Mouse (Mus musculus): ENCODE data around the gene Lgals4.

Lgals4 gene

DNA sequence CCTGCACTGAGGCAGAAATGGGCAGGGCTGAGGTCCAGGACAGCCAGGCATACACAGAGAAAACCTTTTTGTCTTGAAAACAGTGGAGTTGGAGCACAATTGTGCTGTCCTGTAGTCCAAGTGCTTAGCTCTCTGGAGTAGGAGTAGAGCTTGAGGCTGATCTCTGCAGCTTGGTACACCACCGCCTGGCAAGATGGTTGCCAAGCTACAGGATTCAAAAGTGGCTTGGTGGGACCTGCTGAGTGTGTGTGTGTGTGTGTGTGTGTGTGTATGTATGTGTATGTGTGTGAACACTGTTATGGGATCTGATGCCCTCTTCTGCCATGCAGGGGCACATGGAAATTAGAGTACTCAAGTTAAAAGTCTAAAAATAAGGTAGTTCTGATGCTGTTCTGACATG, 11.1 kb upstream of the Lgals4 start:
- no peak for DNase-seq (ENCODE audit: low spot score)

DNA sequence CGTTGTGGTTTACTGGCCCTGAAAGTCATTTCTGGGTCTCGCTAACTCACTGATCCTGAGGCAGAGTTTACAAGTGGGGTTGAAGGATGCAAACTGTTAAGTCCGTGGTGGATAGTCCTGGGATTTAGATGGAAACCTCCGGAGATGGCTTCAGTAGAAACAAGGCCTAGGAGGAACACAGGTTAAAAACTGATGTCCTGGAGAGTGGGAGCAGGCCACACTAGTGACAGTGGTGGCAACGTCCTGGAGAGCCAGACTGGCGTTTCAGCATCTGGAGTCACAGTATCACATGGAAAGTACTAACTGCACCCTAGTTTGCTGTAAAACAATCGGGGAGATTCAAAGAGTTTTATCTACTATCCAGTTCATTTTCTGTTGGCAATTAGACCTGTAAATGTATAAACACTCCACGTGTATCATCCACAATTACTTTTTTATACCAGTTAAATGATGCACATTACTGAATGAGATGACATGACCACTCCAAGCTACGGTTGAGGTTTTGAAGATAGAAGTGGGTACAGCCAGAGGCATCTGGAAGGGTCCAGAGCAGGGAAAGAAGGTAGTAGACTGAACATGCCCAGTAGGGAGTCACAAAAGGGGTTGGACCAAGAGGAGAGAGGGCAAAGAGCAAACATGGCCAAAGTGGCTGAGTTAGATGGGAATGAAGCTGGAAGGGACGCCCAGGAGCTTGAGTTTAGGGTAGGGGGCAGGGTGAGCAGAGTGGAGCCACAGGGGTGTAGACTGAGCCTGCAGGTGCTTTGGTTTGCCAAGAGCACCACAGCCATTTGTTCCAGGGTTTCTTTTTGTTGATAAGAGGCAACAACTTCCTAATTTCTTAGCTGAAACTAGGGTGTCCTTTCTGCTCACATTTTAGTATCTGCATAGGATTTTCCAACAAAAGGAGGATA, 10.4 kb upstream of the Lgals4 start:
- no peak for DNase-seq (ENCODE audit: low spot score)

DNA sequence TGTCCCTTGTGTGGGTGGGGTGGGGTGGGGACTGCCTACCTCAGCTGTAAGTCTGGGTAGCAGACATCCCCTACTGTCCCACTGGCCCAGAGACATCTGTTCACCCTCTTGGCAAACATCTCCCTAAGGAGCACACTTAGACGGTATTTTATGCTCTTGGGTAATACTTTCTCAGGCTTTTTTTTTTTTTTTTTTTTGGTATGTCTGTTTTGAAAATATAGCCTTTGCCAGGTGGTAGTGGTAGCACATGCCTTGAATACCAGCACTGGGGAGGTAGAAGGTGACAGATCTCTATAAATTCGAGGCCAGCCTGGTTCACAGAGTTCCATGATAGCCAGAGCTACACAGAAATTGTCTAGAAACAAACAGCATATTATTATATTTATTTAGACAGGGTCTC, 9.7 kb upstream of the Lgals4 start:
- no peak for DNase-seq (ENCODE audit: low spot score)

DNA sequence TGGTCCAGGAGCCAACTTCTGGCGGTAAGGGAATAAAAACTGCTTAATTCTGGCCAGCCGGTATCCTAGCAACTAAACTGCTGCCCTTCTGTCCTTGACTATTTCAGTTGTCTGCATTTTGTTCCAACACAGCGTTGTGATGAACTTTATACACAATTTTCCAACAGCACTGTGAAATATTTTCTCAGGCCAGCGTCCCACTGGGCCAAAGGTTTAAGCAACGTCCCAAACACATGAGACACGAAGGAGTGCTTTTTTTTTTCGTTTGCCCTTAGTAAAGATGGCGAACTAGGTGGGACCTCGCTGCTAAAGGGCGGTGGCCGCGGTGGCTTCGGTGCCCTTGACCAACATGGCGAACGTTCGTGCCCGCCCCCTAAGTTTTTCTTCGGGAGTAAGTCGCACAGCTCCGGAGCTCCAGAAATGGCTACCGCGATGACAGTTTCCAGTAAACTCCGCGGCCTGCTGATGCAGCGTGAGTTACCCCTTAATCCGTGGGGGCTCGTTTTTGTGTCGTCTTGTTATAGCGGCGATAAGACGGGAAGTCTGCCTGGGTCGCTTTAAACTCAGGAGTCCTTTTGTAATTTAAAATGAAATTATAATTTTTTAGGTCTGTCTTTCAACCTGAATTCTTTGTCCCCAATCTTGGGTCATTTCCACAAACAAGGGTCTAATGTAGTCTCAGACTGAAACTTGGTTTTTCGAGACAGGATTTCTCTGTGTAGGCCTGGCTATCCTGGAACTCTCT, 8.5 kb upstream of the Lgals4 start, which contains the start of gene Ech1:
TSS of gene Ech1 (plus strand) at position 277 of the 745 bp plus-strand sequence.
- peak; percentile 78 for DNase-seq (ENCODE audit: low spot score)

DNA sequence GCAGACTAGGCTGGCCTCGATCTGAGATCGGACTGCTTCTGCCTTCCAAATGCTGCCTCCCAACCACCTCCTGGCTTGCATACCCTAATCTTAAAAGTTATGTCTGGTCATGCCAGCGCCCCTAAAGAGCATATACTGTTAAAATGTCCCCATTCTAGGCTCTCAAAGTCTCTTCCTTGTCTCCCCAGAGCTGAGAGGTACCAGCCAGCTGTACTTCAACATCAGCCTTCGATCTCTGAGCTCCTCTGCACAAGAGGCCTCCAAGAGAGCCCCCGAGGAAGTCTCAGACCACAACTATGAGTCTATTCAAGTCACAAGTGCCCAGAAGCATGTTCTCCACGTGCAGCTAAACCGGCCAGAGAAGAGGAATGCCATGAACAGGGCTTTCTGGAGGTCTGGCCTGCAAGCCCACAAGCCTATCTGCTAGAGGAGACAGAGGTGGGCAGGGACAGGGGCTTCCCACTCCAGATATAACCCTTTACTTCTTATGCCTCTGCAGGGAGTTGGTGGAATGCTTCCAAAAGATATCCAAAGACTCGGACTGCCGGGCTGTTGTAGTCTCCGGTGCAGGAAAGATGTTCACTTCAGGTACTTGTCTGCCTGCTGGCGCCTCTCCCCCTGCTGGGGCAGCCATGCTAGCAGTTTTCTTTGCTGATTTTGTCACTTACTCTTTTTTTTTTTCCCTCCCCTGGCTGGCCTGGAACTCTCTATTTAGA, 7.8 kb upstream of the Lgals4 start:
- DNase-seq (ENCODE audit: low spot score), result no peak

DNA sequence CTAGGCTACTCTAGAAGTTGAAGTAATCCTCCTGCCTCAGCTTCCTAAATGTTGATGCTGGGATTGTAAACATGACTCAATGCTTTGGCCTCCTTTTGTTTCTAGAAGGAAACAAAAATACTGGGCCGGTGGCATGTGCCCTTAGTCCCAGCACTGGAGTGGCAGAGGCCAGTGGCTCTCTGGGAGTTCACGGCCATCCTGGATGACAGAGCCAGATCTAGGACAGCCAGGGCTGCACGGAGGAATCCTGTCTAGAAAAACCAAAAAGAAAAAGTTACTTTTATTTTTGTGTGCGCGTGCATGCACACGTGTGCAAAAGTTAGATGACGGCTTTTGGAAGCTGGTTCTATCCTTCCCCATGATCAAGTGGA, 7.3 kb upstream of the Lgals4 start:
- DNase-seq (ENCODE audit: low spot score), result no peak

DNA sequence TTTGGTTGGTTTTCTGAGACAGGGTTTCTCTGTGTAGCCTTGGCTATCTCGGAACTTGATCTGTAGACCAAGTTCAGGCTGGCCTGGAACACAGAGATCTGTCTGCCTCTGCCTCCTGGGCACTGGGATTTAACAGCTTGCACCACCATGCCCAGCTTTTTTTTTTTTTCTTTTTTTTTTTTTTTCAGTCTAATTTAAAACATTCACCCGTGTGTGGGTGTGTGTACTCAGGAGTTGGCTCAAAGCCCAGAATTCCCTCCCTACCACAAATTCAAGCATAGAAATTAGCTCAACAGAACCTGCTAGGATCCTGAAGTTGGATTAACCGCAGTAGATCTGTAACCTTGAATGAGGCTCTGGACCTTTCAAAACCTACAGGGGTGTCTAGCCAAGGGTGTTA, 6.3 kb upstream of the Lgals4 start:
- DNase-seq (ENCODE audit: low spot score), result no peak

DNA sequence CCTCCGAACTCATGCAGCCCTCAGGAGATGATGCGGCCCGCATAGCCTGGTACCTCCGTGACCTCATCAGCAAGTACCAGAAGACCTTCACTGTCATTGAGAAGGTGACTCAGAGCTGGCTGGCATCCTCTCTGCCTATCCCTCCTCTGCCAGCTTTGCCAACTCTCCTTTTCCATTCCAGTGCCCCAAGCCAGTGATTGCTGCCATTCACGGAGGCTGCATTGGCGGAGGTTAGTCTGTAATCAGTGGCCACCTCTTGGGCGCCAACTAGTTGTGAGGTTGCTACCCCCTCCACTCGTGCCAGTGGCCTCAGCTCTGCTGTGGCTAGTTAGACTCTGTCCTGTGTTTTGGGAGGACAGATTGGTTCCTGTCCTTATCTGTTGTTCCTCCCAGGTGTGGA, 3.8 kb upstream of the Lgals4 start:
- no peak for DNase-seq (ENCODE audit: low spot score)

DNA sequence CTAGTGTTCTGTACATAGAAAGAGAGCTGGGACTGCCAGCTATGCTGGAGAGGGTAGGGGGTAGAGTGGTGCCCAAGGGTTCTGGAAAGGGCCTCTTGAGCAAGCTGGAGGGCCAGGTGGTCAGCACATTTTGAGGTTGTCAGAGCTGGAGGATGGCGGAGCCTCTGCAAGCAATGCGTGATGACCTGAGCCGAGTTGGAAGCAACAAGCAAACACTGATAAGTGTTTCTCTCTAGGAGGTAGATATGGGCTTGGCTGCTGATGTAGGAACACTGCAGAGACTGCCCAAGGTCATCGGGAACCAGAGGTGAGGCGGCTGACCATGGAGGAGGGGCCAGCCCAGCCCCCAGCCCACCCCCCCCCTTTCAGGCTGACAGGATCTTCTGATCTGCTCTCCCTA, 2.7 kb upstream of the Lgals4 start:
- no peak for DNase-seq (ENCODE audit: low spot score)

DNA sequence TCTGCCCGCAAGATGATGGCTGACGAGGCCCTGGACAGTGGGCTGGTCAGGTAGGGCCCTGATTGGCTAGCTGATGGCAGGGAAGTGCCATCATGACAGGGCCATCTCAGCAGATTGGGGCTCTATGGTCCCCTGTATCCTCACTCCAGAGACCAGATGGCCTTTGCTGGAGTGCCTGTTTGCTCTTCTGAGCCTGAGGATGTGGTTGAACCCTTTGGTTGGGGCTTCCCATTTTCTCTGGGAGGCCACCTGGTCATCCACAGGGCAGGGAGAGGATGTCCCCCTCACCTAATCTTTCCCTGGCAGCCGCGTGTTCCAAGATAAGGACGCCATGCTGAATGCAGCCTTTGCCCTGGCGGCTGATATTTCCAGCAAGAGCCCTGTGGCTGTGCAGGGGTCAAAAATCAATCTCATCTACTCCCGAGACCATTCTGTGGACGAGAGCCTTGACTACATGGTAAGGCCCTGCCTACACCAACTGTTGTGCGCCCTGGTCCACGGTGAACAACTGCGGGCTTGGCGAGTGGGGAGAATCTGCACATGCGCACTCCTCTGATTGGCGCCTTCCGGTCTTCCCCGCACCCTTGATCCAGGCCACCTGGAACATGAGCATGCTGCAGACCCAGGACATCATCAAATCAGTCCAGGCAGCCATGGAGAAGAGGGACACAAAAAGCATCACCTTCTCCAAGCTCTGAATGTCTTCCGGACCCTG, 2.1 kb upstream of the Lgals4 start:
- DNase-seq (ENCODE audit: low spot score), result no peak

DNA sequence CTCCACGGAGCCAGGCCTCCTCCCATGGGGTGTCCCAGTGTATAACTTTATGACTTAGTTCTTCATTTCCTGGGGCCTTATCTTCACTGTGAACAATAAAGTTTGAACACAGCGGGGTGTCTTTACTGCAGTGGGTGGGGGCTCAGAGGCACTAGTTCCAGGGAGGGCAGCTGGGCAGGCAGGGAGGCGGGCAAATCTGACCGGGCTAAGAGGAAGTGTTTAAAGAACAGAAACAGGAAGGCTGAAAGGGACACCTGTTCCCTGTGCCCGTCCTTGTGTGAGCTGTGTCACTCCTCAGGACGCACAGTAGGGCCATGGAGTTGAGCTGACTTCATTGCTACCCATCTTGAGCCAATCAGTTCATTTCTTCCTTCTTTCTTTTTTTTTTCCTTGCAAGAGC, 1.5 kb upstream of the Lgals4 start:
- no peak for DNase-seq (ENCODE audit: low spot score)

DNA sequence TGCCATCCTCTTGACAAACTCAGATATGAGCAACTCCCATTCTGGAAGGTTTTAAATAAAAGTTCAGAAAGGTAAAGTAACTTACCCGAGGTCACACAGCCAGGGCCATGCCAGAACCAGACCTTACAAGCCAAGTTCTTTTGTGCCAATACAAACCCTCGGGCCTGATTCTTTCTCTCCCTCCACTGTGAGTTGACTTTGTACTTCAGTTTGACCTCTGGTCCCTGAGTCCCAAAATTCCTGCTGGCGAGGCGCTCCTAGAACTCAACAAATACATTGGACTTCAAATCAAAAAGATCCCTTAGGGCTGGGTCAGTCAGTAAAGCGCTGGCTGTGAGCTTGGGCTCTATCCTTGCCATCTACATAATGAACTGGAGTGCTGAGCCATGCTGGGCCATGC, 3.3 kb downstream of the Lgals4 start:
- DNase-seq (ENCODE audit: low spot score), result no peak

DNA sequence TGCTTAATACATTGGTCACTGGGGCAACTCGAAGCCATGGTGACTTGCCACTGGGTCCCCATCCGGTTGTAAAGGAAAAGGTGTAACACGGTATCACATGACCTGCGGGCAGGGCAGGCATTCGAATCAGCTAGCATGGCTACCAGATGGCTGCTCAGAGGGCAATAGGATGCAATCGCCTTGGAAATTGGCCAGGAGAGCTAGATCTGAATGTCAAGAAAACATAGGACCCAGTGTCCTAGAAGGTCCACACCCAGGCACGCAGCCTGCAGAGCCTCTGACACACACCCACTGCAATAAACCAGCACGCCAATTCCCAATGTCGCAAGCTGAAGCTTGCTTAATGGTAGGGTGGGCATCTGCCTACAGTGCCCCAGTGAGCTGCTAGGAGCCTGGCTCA, 4.7 kb downstream of the Lgals4 start:
- no peak for DNase-seq (ENCODE audit: low spot score)

DNA sequence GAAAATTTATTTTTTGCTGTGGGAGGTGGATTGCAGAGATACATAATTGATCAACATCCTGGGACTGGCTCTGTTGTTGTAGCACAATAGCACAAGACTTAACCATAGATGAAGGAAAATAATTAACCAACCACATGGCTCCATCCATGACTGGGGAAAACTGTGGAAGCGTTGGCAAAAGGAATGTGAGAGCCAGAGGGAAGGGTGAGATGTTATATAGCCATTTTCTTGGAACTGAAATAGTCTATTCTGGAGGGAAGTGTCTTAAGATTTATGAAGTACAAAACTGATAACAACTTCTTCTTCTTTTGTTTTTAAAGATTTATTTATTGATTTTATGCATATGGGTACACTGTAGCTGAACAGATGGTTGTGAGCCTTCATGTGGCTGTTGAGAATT, 13.6 kb downstream of the Lgals4 start:
- DNase-seq (ENCODE audit: low spot score), result no peak

DNA sequence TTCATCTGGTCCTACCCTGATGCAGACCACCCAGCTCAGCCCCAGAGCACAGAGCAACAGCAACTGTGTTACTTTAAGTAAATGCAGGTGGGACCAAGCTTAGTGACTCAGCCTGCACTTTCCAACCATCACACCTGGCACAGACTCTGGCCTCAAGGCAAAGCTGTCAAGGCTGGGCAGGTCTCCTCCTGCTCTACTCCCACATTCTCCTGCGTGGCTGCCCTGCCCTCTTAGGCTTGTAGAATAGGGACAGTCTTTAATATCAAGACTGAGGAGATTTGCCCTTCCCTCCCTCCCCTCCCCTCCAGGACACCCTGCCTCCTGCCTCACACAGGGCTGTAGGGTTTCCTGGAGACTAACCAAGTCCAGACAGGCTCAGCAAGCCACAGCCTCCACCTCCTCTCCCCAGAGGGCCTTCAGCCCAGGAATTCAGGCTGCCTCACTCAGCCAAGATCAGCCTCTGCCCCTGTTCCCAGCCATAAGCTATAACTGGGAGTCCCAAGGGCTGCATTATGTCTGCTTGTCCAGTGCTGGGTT, 16.1 kb downstream of the Lgals4 start:
- DNase-seq (ENCODE audit: low spot score), result no peak

DNA sequence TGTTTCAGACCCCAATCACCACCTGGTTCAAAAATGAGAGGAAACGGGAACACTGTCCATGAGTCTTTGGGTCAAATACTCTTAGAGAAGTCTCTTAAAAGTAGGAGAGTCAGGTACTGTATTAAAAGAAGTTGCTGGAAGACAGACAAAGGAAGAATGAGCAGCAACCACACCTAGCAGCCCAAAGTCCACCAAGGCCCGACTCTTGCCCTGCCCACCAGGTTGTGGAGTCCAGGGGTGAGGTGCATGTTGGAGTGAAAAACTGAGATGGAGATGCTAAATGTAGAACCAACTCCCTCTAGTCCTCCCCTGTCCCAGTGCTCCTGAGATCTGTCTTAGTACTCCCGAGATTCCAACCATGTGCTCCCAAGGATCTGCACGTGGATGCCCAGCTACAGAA, 17.0 kb downstream of the Lgals4 start:
- DNase-seq (ENCODE audit: low spot score), result no peak

DNA sequence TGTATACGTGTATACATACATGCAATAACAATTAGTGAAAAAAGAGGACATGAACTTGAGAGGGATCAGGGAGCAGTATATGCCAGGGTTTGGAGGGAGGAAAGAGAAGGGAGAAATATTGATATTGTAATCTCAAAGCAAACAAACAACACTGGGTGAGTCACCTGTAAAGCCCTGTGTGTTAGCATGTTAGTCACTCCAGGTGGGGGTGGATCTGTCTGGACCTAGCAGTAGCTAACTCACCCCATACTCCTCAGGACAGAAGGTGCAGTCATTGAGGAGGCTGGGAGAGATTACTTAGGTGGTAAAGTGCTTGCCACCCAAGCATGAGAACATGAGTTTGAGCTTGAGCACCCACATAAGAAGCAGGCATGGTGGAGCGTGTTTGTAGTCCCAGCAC, 26.3 kb downstream of the Lgals4 start:
- DNase-seq (ENCODE audit: low spot score), result no peak

DNA sequence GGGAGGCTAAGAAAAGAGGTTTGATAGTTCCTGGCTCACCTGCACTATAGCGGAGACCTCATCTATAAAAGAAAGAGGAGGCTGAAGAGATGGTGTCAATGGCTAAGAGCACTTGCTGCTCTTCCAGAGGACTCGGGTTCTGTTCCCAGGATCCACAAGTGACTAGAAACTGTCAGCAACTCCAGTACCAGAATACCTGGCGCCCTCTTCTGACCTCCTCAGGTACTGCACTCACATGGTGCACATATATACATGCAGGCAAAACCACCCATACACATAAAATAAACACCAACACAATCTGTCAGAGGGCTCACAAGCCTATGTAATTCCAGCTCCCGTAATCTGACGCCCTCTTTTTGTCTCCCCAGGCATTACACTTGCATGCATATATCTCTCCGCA, 27.2 kb downstream of the Lgals4 start:
- no peak for DNase-seq (ENCODE audit: low spot score)

DNA sequence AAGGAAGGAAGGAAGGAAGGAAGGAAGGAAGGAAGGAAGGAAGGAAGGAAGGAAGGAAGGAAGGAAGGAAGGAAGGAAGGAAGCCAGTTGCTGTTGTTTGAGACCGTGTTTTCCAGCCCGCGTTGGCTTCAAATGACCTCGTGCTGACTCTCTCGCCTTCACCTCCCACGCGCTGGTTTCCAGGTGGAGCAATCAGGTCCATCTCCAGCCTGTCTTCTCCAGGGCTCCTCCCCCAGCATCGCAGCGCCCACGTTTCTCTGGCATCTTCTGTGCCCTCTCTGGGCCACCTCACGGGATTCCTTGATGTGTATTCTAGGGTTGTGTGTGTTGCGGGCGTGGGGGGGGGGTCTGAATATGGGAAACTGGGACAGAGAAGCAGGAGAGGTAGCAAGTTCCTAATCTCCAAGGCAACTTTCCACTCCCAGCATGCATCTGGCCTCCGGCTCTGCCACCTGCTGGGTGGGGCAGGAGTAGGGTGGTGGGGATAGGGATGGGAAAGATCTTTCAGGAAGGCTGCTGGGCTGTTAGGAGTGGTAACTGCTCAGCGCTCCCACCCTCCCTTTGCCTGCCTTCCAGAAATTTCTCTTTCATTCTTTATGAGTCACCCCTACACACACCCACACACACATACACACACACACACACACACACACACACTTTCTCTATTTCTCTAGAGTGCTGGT, 29.3 kb downstream of the Lgals4 start:
- peak; percentile 55 for DNase-seq (ENCODE audit: low spot score)

DNA sequence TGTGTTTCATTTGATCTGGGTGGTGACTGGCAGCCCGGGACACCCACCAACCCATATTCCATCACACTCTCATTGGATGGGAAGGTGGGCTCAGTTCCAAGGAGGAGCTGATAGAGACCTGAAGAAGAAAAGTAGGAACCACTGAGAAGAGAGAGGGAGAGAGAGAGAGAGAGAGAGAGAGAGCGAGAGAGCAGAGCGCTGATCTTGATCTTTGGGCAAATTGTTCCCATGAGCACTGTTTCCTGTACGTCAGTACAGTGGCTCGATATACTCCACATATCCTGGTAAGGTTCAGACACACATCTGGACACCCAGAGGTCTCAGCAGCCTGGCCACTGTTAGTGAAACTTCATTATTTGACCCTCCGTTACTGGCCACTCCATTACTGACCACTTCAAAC, 29.9 kb downstream of the Lgals4 start, which contains the start of gene Lgals7:
TSS of gene Lgals7 (plus strand) at position 314 of the 400 bp plus-strand sequence.
- DNase-seq (ENCODE audit: low spot score), result no peak

DNA sequence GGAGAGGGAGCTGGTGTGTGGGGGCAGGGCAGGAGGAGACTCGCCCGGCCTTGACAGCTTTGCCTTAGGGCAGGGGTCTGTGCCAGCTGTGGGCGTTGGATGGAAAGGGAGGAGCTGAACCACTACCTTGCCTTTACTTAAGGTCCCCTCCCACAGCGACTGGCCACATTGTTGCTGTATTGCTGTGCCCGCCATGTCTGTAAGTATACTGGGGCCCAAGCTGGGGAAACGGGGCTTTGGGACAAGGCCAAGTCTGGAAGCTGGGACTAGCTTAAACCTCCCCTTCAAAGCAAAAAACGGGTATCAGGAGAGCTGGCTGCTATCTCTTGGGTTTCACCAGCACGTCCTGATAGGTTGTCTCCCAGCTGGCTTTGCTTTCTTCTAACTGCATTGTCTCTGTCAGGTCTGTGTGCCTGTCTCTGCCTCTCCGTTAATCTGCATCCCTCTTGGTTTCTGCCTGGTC, 30.7 kb downstream of the Lgals4 start:
- no peak for DNase-seq (ENCODE audit: low spot score)
